Mouse (Mus musculus): ENCODE measurements around the gene Cldnd1. TPM values are rescaled to one million over a fixed set of nuclear protein-coding genes. Genes with fewer than 3 reads are reported as not detected.

Gene Cldnd1
- total RNA-seq, 2 experiments from 2014 or later = 65.5 to 80.0 TPM

DNA sequence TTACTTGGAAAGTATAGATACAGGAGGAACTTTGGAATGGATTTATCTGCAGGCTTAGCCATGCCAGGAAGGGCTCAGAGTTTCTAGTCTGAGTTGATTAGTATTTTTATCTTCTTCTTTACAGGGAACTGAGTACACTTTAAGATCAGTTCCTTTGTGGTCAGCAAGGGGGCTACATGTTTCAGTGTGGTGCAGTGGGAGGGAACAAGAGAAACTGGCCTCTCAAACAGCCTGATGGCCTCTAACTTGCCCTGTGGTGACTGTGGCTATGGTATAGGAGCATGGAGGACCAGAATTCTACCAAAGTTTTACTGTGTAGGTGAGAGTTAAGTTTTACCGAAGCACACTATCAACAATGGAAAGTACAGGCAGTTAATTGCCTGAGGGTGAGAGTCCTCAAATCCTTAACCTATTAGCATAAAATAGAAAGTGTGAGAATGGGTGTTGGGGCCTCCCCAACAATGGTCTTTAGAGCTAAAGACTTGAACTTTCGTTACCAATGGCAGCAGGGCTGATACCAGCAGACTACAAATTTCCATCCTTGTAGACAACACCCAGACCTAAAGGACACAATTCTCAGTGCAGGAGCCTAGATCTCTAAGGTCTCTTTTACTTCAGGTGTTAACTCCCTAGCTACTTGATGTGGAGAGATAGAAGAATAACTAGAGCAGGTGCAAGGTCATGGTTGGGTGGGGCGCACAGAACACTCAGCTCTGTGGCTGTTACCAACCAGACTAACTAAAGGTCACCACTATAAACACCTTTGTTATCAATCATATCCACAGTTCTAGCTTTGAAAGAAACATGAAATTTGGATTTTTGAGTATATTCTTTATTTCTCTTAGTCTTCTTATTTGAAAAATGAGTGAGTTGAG, 18.9 kb upstream of the Cldnd1 start:
- no peak for DNase-seq

- no peak for DNase-seq
These were observed 18.2 kb upstream of the Cldnd1 start for GRCm38 (mm10) chr16:58709536-58709935.

DNA sequence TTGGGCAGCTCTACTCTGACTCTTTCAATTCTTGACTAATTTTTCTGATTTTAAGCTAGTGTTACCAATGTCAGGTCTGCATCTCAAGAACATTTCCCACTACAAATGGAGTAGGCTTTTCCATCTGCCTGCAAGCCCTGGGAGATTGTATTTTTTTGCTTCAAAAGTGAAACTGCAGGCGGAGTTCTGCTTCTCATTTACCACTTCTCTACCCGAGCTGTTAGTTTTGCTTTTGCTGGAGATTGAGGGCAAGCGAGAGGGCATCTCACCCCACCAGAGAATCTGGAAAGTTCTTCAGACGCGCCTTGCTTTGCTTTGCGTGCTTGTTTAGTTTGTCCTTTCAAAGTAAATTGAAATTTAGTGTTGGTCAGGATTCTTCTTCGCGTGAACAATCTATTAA, 15.5 kb upstream of the Cldnd1 start:
- DNase-seq = no peak

GRCm38 (mm10) chr16:58713128-58713527, 14.6 kb upstream of the Cldnd1 start:
- DNase-seq = no peak

DNA sequence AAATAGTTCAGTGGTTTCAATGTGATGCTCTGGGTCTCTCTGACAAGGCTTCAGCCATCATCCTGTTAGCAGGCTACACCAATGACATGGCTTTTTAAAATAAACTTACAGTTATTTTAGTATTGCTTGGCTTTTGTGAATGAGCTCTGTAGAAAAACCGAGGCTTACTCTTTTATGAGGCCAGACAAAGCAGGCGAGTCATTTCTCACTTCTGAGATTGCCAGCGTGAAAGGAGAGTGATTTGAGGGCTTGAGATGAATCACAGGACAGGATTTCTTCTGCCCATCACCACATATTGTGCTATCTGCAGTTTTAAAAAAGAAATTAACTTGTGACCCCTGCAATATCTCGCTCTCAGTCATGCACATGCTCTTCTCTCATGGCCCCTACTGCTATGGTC, 12.7 kb upstream of the Cldnd1 start:
- DNase-seq = no peak

GRCm38 (mm10) chr16:58718666-58719120, 9.0 kb upstream of the Cldnd1 start, which contains the start of gene Gpr15:
Gpr15 (minus strand) TSS chr16:58719070.
- no peak for DNase-seq

DNA sequence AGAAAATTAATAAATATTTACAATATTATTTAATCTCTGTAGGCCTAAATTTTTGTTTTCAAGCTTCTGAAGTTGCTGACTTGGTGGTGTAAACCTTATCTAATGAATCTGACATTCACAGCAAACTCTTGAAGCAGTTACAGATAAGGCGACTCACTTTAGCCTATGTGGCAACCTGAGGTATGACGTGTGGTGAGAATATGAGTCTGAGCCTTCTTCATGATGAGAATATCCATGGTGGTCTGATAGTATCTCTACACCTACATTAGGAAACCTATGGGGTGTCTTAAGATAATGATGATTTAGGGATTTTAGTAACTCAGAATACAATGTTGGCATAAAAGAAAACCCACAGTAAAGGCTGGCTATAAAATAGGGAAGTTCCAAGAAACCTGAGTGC, 5.4 kb upstream of the Cldnd1 start:
- DNase-seq = no peak

- DNase-seq = no peak
These were observed 832 bp upstream of the Cldnd1 start for GRCm38 (mm10) chr16:58726680-58727476.

DNA sequence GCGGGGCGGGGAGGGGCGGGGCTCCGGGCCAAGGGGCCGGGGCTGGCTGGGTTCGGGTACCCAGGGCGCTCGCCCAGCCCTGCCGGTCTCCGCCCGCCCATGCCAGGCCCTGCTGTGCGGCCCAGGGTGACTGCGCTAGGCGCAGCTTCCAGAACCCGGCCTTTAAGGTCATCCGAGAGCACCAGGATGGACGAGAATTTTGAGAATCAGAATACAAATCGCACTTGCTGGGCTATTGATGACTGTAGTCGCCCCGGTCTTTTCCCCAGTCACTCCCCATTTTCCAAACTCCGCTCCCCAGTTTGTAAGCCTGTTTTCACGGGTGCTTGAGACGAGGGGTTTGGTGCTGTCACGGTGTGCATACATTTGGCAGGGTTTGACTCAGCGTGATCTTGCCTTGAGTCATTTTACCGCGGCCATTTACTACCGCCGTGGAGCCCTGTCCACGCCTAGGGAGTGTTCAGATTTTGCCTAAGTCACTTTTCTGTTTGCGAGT, 514 bp downstream of the Cldnd1 start:
- no peak for DNase-seq

- DNase-seq = no peak
These were observed 10.5 kb downstream of the Cldnd1 start for GRCm38 (mm10) chr16:58738205-58738604.

DNA sequence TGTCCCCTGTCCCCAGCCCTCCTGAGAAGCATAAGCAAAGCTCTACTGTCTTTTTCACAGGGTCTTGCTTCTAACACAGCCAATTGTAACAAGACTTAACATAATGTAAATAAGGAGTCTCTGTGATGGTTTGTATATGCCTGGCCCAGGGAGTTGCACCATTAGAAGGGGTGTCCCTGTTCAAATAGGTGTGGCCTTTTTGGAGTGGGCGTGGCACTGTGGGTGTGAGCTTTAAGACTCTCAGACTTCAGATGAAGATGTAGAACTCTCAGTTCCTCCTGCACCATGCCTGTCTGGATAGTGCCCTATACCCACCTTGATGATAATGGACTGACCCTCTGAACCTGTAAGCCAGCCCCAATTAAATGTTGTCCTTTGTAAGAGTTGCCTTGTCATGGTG, 11.1 kb downstream of the Cldnd1 start:
- no peak for DNase-seq

GRCm38 (mm10) chr16:58740751-58741150, 13.0 kb downstream of the Cldnd1 start:
- no peak for DNase-seq

DNA sequence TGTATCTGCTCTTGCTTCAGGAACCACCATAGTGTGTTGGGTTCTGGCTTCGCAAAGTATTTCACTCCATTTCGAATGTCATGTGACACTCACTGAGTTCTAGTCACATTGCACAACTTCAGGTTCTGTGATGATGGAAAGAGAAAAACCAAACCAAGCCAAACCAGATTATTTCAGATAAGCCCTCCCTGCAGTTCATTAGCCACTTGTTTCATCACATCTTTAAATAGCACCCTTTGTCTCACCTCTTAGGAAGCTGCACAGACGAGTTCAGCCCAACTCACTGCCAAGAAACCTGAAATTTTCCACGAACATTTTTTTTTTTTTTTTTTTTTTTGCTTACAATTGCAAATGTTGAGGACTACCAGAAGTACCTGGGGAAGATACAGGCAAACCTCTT, 19.0 kb downstream of the Cldnd1 start:
- no peak for DNase-seq

GRCm38 (mm10) chr16:58751314-58751713, 23.6 kb downstream of the Cldnd1 start:
- no peak for DNase-seq

GRCm38 (mm10) chr16:58756191-58756590, 28.5 kb downstream of the Cldnd1 start:
- DNase-seq = no peak

- DNase-seq = no peak
These were observed 35.4 kb downstream of the Cldnd1 start, which contains the start of gene Olfr172 for GRCm38 (mm10) chr16:58763076-58763475. Olfr172 (minus strand) TSS chr16:58763176.

Small RNA genes lying within 50 kb of the gene (microRNA-seq; reads per million reads assigned to microRNA genes)
- not detected for gene Gm27564

Other genes with a start within 250 kb of the Cldnd1 start
- gene St3gal6, start 203.7 kb upstream of the Cldnd1 start, total RNA-seq (2021) = 10 to 100 TPM; 23.2 to 29.1 TPM
- gene Gm813, start 110.9 kb upstream of the Cldnd1 start, total RNA-seq (2021) = not detected
- gene E330017A01Rik, start 89.2 kb upstream of the Cldnd1 start, total RNA-seq (2021) = not detected
- gene Cpox, start 57.6 kb upstream of the Cldnd1 start, total RNA-seq (2021) = 10 to 100 TPM; 33.6 to 36.4 TPM
- not detected for gene Gpr15, start 8.8 kb upstream of the Cldnd1 start, total RNA-seq (2021)
- gene Olfr172, start 35.3 kb downstream of the Cldnd1 start, total RNA-seq (2021) = not detected
- gene Olfr173, start 72.4 kb downstream of the Cldnd1 start, total RNA-seq (2021) = not detected
- not detected for gene Olfr175-ps1, start 98.9 kb downstream of the Cldnd1 start, total RNA-seq (2021)
- not detected for gene Olfr177, start 146.9 kb downstream of the Cldnd1 start, total RNA-seq (2021)
- gene Olfr178, start 164.2 kb downstream of the Cldnd1 start, total RNA-seq (2021) = not detected
- not detected for gene Olfr181, start 200.8 kb downstream of the Cldnd1 start, total RNA-seq (2021)
- gene Olfr180, start 201.5 kb downstream of the Cldnd1 start, total RNA-seq (2021) = not detected